Mouse (Mus musculus): Measurements from ENCODE around the gene Gm20388.

GRCm38 (mm10) chr8:124190388-124190787 lies 4279.7 kb downstream of the Gm20388 start:
- TF ChIP-seq POLR2A (IDR thresholded peaks at IDR 0.05; ENCODE audit: borderline replicate concordance, extremely low read depth, insufficient read depth, insufficient read length, poor library complexity, severe bottlenecking) (no peak), CTCF (IDR thresholded peaks at IDR 0.05; ENCODE audit: borderline replicate concordance, extremely low read depth, insufficient read depth, insufficient read length) (no peak)

All from brain, embryonic 14.5 days (tissue).